Mouse (Mus musculus): ENCODE data around the gene Rd3. TPM values are rescaled to one million over a fixed set of nuclear protein-coding genes. Genes with fewer than 3 reads are reported as not detected.

Gene Rd3
- polyA plus RNA-seq, 1 experiment from 2014 or later: 4.1 TPM

GRCm38 (mm10) chr1:191963948-191964772 is 13.0 kb upstream of the Rd3 start:
- no peaks in the 10 kb centered on the region for H3K36me3 ChIP-seq

GRCm38 (mm10) chr1:191964773-191965481 is 12.2 kb upstream of the Rd3 start:
- no peaks in the 10 kb centered on the region; the same call in 1 of the 2 replicates for H3K27me3 ChIP-seq (replicated peaks)
- no peak overlapping the region for H3K27ac ChIP-seq (replicated peaks)
- H3K36me3 ChIP-seq: no peaks in the 10 kb centered on the region
- H3K4me3 ChIP-seq: 0 out of 2 replicates have a peak overlapping the region, but pooled peaks have one; percentile 24
- H3K9ac ChIP-seq: no peak overlapping the region; the same call in 1 of the 2 replicates
- no peaks in the 10 kb centered on the region for H3K9me3 ChIP-seq
- peaks cover 8% of the 10 kb centered on the region for H3K4me1 ChIP-seq
- 16% methylated on average over 13 of the region's 13 CpGs for WGBS
- peak overlapping the region; percentile 59 for H3K4me2 ChIP-seq
- 0 out of 2 replicates have a peak, but pooled peaks have one; percentile 26 for ATAC-seq (ENCODE audit: extremely low read depth, insufficient number of reproducible peaks, low FRiP score, low TSS enrichment)

More at GRCm38 (mm10) chr1:191963948-191964772, 13.0 kb upstream of the Rd3 start:
- H3K27me3 ChIP-seq (replicated peaks): no peaks in the 10 kb centered on the region; the same call in 1 of the 2 replicates
- no peak overlapping the region for H3K4me2 ChIP-seq
- 26% methylated on average over 8 of the region's 8 CpGs for WGBS
- no peak overlapping the region for H3K9ac ChIP-seq
- peak; percentile 82 for ATAC-seq (ENCODE audit: extremely low read depth, insufficient number of reproducible peaks, low FRiP score, low TSS enrichment)
- H3K4me1 ChIP-seq: peaks cover 8% of the 10 kb centered on the region
- H3K4me3 ChIP-seq: no peak overlapping the region
- H3K9me3 ChIP-seq: no peaks in the 10 kb centered on the region
- H3K27ac ChIP-seq (replicated peaks): no peak overlapping the region

GRCm38 (mm10) chr1:191969939-191970338 is 7.2 kb upstream of the Rd3 start:
- ATAC-seq (ENCODE audit: extremely low read depth, insufficient number of reproducible peaks, low FRiP score, low TSS enrichment): no peak
- Histone ChIP-seq H3K27ac (replicated peaks) (no peak overlapping the region), H3K4me1 (peaks cover 4% of the 10 kb centered on the region), H3K9me3 (no peaks in the 10 kb centered on the region), H3K4me2 (no peak overlapping the region), H3K4me3 (no peak overlapping the region), H3K27me3 (replicated peaks) (no peaks in the 10 kb centered on the region), H3K36me3 (no peaks in the 10 kb centered on the region), H3K9ac (no peak overlapping the region)
- 57% methylated on average over 5 of the region's 5 CpGs for WGBS

GRCm38 (mm10) chr1:191974509-191975405 is 2.4 kb upstream of the Rd3 start:
- H3K4me2 ChIP-seq: no peak overlapping the region
- H3K27ac ChIP-seq (replicated peaks): no peak overlapping the region
- H3K9ac ChIP-seq: no peak overlapping the region
- no peak overlapping the region for H3K4me3 ChIP-seq
- H3K9me3 ChIP-seq: no peaks in the 10 kb centered on the region
- no peaks in the 10 kb centered on the region for H3K36me3 ChIP-seq
- H3K27me3 ChIP-seq (replicated peaks): no peaks in the 10 kb centered on the region; the same call in 1 of the 2 replicates
- no peak for ATAC-seq (ENCODE audit: extremely low read depth, insufficient number of reproducible peaks, low FRiP score, low TSS enrichment)
- WGBS: 66% methylated on average over 13 of the region's 13 CpGs
- H3K4me1 ChIP-seq: peaks cover 28% of the 10 kb centered on the region

GRCm38 (mm10) chr1:191981426-191982102 is 4.4 kb downstream of the Rd3 start:
- Histone ChIP-seq H3K9ac (no peak overlapping the region), H3K4me1 (peaks cover 62% of the 10 kb centered on the region), H3K27ac (replicated peaks) (peak overlapping the region; percentile 93), H3K4me3 (no peak overlapping the region), H3K4me2 (0 out of 2 replicates have a peak overlapping the region, but pooled peaks have one; percentile 16), H3K9me3 (no peaks in the 10 kb centered on the region), H3K27me3 (replicated peaks) (peaks cover 8% of the 10 kb centered on the region; the same call in 1 of the 2 replicates), H3K36me3 (no peaks in the 10 kb centered on the region)
- WGBS: 7% methylated on average over 6 of the region's 6 CpGs
- ATAC-seq (ENCODE audit: extremely low read depth, insufficient number of reproducible peaks, low FRiP score, low TSS enrichment): peak; percentile 64; the same call in 1 of the 2 replicates

- Histone ChIP-seq H3K27me3 (replicated peaks) (peaks cover 8% of the 10 kb centered on the region; the same call in 1 of the 2 replicates), H3K27ac (replicated peaks) (no peak overlapping the region), H3K36me3 (no peaks in the 10 kb centered on the region), H3K9me3 (no peaks in the 10 kb centered on the region), H3K9ac (no peak overlapping the region), H3K4me1 (peaks cover 34% of the 10 kb centered on the region), H3K4me2 (no peak overlapping the region), H3K4me3 (no peak overlapping the region)
- no peak for ATAC-seq (ENCODE audit: extremely low read depth, insufficient number of reproducible peaks, low FRiP score, low TSS enrichment)
- 65% methylated on average over 8 of the region's 8 CpGs for WGBS
Observed at GRCm38 (mm10) chr1:191986674-191987480, 9.7 kb downstream of the Rd3 start.

GRCm38 (mm10) chr1:191987481-191987769 is 10.3 kb downstream of the Rd3 start:
- ATAC-seq (ENCODE audit: extremely low read depth, insufficient number of reproducible peaks, low FRiP score, low TSS enrichment): no peak
- H3K27me3 ChIP-seq (replicated peaks): peaks cover 8% of the 10 kb centered on the region; the same call in 1 of the 2 replicates
- no peaks in the 10 kb centered on the region for H3K36me3 ChIP-seq
- H3K9ac ChIP-seq: no peak overlapping the region
- H3K4me1 ChIP-seq: peaks cover 34% of the 10 kb centered on the region
- H3K4me2 ChIP-seq: no peak overlapping the region
- no peaks in the 10 kb centered on the region for H3K9me3 ChIP-seq
- no peak overlapping the region for H3K4me3 ChIP-seq
- H3K27ac ChIP-seq (replicated peaks): no peak overlapping the region
- WGBS: 64% methylated on average over 5 of the region's 5 CpGs

GRCm38 (mm10) chr1:191988646-191989045 is 11.5 kb downstream of the Rd3 start:
- H3K4me2 ChIP-seq: 0 out of 2 replicates have a peak overlapping the region, but pooled peaks have one; percentile 10
- no peak overlapping the region for H3K4me3 ChIP-seq
- 47% methylated on average over 3 of the region's 3 CpGs for WGBS
- no peak for ATAC-seq (ENCODE audit: extremely low read depth, insufficient number of reproducible peaks, low FRiP score, low TSS enrichment)
- H3K27ac ChIP-seq (replicated peaks): peak overlapping the region; percentile 94
- no peaks in the 10 kb centered on the region for H3K9me3 ChIP-seq
- peaks cover 8% of the 10 kb centered on the region; the same call in 1 of the 2 replicates for H3K27me3 ChIP-seq (replicated peaks)
- peaks cover 30% of the 10 kb centered on the region for H3K4me1 ChIP-seq
- H3K9ac ChIP-seq: no peak overlapping the region
- H3K36me3 ChIP-seq: no peaks in the 10 kb centered on the region

- Histone ChIP-seq H3K4me3 (peak overlapping the region; percentile 70), H3K4me1 (peaks cover 30% of the 10 kb centered on the region), H3K27me3 (replicated peaks) (peaks cover 8% of the 10 kb centered on the region; the same call in 1 of the 2 replicates), H3K9ac (no peak overlapping the region), H3K4me2 (peak overlapping the region; percentile 78), H3K36me3 (no peaks in the 10 kb centered on the region), H3K27ac (replicated peaks) (peak overlapping the region; percentile 94), H3K9me3 (no peaks in the 10 kb centered on the region)
- ATAC-seq (ENCODE audit: extremely low read depth, insufficient number of reproducible peaks, low FRiP score, low TSS enrichment): no peak
- 46% methylated on average over 5 of the region's 5 CpGs for WGBS
Observed at GRCm38 (mm10) chr1:191989060-191989459, 11.9 kb downstream of the Rd3 start.

GRCm38 (mm10) chr1:191989994-191990393 is 12.8 kb downstream of the Rd3 start:
- Histone ChIP-seq H3K4me1 (peaks cover 37% of the 10 kb centered on the region), H3K4me2 (peak overlapping the region; percentile 78), H3K4me3 (peak overlapping the region; percentile 70), H3K36me3 (no peaks in the 10 kb centered on the region), H3K27me3 (replicated peaks) (peaks cover 8% of the 10 kb centered on the region; the same call in 1 of the 2 replicates), H3K9ac (peak overlapping the region; percentile 88), H3K27ac (replicated peaks) (peak overlapping the region; percentile 94), H3K9me3 (no peaks in the 10 kb centered on the region)
- ATAC-seq (ENCODE audit: extremely low read depth, insufficient number of reproducible peaks, low FRiP score, low TSS enrichment): peak; percentile 83
- under 1% methylated on average over 22 of the region's 22 CpGs for WGBS

Measured in heart, embryonic 13.5 days (tissue).